26 mouse cellular contexts compared by ENCODE assay signal in the genomic region with DNA sequence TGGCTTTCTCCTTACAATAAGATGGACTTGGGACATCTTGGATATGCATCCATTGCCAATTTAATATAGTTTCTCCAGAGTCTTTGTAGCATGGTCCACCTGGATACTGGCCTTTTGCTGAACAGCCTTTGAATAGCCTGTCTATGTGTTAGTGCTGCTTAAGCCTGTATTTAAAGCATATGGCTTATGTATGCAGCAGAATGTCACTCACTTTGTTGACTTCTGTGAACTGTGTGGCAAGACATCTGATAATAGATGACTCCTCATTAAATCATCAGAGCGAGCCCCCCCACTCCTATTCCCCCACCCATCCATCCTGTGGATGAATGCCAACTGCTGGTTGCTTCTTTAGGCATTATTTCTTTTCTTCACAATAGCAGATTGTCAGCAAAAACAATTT.
"Had no signal": no experiment of that assay in that cellular context is flagged by ENCODE, and none has a peak within 500 bp of the region (broad histone marks: within the 10 kb centered on the region; RNA-seq: fewer than 3 reads in every experiment).

No protein-coding gene starts in this region.

- H3K4me1 ChIP-seq: hindbrain, embryonic 13.5 days; hindbrain, embryonic 15.5 days; kidney, embryonic 15.5 days; limb, embryonic 15.5 days had no signal

- ATAC-seq: hindbrain, postnatal 0 days; intestine, embryonic 16.5 days had no signal

- H3K36me3 ChIP-seq: heart, embryonic 13.5 days; heart, embryonic 15.5 days; hindbrain, embryonic 13.5 days; hindbrain, embryonic 15.5 days; kidney, embryonic 15.5 days; limb, embryonic 13.5 days; limb, embryonic 15.5 days had no signal

- H3K9ac ChIP-seq: heart, embryonic 13.5 days; heart, embryonic 15.5 days; hindbrain, embryonic 13.5 days; hindbrain, embryonic 15.5 days; kidney, embryonic 15.5 days; limb, embryonic 13.5 days; limb, embryonic 15.5 days had no signal

- DNase-seq: gastrocnemius, adult 2 months; gastrocnemius, postnatal 10 days; gastrocnemius, postnatal 36 days; heart, adult 11 months; heart, adult 2 months; heart, postnatal 14 days; heart, postnatal 36 days; kidney, adult 11 months; kidney, adult 2 months; kidney, adult 9 months; kidney, postnatal 14 days; kidney, postnatal 36 days; layer of hippocampus, adult 9-11 months; layer of hippocampus, postnatal 36 days; left cerebral cortex, postnatal 4 days had no signal

- H3K27ac ChIP-seq: gastrocnemius, adult 2 months; heart, adult 2 months; heart, embryonic 13.5 days; heart, embryonic 15.5 days; hindbrain, embryonic 13.5 days; hindbrain, embryonic 15.5 days; hindbrain, postnatal 0 days; kidney, embryonic 15.5 days; kidney, postnatal 0 days; limb, embryonic 13.5 days; limb, embryonic 15.5 days had no signal

- H3K4me3 ChIP-seq: gastrocnemius, adult 2 months; heart, adult 2 months; heart, embryonic 13.5 days; heart, embryonic 15.5 days; hindbrain, embryonic 13.5 days; hindbrain, embryonic 15.5 days; kidney, embryonic 15.5 days; limb, embryonic 13.5 days; limb, embryonic 15.5 days had no signal

- H3K9me3 ChIP-seq: heart, embryonic 13.5 days; heart, embryonic 15.5 days; hindbrain, embryonic 13.5 days; hindbrain, embryonic 15.5 days; kidney, embryonic 15.5 days; limb, embryonic 13.5 days; limb, embryonic 15.5 days had no signal

- H3K27me3 ChIP-seq: heart, embryonic 13.5 days; heart, embryonic 15.5 days; hindbrain, embryonic 13.5 days; hindbrain, embryonic 15.5 days; kidney, embryonic 15.5 days; limb, embryonic 13.5 days; limb, embryonic 15.5 days had no signal

- H3K4me2 ChIP-seq: heart, embryonic 11.5 days; heart, embryonic 13.5 days; heart, embryonic 15.5 days; hindbrain, embryonic 13.5 days; hindbrain, embryonic 15.5 days; kidney, embryonic 15.5 days; limb, embryonic 13.5 days; limb, embryonic 15.5 days had no signal
